Mouse (Mus musculus): ENCODE data around the gene Arhgap17.

DNA sequence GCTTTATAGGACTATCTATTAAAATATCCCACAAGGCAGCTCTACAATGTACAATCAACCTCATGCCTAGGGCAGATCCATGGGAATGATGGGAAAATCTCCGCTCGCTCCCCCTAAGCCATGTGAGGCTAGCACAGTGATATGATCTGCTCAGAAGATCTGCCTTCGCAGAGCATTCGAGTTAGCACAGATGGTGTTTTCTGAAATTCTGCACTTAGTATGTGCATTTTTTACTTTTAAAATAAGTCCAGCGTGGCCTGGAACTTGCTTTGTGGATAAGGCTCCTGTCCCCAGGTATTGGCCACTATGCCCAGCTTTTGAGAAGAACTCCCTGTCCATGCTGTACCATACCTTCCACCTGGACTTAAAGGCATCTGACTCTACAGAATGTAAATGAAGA, 83.8 kb downstream of the Arhgap17 start:
- TF ChIP-seq CTCF (IDR thresholded peaks at IDR 0.05; ENCODE audit: insufficient read depth, low read length) = no peak
- no peak for TF ChIP-seq POLR2A (IDR thresholded peaks at IDR 0.05; ENCODE audit: borderline replicate concordance, extremely low read depth, low read depth, low read length)

Data from lung, adult 2 months (tissue).